Mouse (Mus musculus) cortical plate, adult 2 months (tissue): ENCODE measurements around the gene Pip4k2b.

Source experiments
- CTCF ChIP-seq: fragments of 200-500 bp; IDR thresholded peaks from 2 replicates; pipeline ENCODE4 v1.5.1; 2011; ENCODE audit warnings: mild to moderate bottlenecking, control low read depth, low read length; ENCODE audit not compliant: insufficient read depth; ENCODE audit errors: extremely low read depth
- POLR2A ChIP-seq: fragments of 200-500 bp; IDR thresholded peaks from 2 replicates; pipeline ENCODE4 v1.6.1; 2011; ENCODE audit warnings: mild to moderate bottlenecking, low read length, control low read depth; ENCODE audit not compliant: insufficient read depth; ENCODE audit errors: extremely low read depth

DNA sequence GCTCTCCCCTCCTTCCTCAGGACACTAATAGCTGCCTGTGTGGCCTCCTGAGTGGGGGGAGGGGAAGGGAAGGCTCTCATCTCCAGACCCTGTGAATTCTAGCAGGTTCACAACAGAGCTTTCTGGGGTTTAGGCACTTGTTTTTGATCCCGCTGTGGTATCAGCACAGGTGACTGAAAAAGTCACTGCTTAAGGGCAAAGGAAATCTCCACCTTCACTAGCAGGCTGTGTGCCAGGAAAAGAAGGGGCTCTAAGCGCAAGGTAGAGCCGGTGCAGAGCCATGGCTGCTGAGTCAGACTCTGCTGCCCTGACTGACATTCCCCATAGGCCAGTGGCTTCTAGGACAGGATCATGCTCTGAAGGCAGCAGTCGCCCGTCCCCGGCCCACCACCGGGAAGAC lies 15.8 kb downstream of the Pip4k2b start:
- TF ChIP-seq CTCF (no peak), POLR2A (no peak)
